Mouse (Mus musculus): ENCODE measurements around the gene Actn4.

Actn4 gene

DNA sequence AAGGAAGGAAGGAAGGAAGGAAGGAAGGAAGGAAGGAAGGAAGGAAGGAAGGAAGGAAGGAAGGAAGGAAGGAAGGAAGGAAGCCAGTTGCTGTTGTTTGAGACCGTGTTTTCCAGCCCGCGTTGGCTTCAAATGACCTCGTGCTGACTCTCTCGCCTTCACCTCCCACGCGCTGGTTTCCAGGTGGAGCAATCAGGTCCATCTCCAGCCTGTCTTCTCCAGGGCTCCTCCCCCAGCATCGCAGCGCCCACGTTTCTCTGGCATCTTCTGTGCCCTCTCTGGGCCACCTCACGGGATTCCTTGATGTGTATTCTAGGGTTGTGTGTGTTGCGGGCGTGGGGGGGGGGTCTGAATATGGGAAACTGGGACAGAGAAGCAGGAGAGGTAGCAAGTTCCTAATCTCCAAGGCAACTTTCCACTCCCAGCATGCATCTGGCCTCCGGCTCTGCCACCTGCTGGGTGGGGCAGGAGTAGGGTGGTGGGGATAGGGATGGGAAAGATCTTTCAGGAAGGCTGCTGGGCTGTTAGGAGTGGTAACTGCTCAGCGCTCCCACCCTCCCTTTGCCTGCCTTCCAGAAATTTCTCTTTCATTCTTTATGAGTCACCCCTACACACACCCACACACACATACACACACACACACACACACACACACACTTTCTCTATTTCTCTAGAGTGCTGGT is 99.2 kb downstream of the Actn4 start:
- DNase-seq (ENCODE audit: extremely low spot score, low read depth, low spot score), result no peak

DNA sequence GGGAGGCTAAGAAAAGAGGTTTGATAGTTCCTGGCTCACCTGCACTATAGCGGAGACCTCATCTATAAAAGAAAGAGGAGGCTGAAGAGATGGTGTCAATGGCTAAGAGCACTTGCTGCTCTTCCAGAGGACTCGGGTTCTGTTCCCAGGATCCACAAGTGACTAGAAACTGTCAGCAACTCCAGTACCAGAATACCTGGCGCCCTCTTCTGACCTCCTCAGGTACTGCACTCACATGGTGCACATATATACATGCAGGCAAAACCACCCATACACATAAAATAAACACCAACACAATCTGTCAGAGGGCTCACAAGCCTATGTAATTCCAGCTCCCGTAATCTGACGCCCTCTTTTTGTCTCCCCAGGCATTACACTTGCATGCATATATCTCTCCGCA is 101.2 kb downstream of the Actn4 start:
- DNase-seq (ENCODE audit: extremely low spot score, low read depth, low spot score), result no peak

DNA sequence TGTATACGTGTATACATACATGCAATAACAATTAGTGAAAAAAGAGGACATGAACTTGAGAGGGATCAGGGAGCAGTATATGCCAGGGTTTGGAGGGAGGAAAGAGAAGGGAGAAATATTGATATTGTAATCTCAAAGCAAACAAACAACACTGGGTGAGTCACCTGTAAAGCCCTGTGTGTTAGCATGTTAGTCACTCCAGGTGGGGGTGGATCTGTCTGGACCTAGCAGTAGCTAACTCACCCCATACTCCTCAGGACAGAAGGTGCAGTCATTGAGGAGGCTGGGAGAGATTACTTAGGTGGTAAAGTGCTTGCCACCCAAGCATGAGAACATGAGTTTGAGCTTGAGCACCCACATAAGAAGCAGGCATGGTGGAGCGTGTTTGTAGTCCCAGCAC is 102.2 kb downstream of the Actn4 start:
- DNase-seq (ENCODE audit: extremely low spot score, low read depth, low spot score), result no peak

DNA sequence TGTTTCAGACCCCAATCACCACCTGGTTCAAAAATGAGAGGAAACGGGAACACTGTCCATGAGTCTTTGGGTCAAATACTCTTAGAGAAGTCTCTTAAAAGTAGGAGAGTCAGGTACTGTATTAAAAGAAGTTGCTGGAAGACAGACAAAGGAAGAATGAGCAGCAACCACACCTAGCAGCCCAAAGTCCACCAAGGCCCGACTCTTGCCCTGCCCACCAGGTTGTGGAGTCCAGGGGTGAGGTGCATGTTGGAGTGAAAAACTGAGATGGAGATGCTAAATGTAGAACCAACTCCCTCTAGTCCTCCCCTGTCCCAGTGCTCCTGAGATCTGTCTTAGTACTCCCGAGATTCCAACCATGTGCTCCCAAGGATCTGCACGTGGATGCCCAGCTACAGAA is 111.5 kb downstream of the Actn4 start:
- DNase-seq (ENCODE audit: extremely low spot score, low read depth, low spot score), result no peak

DNA sequence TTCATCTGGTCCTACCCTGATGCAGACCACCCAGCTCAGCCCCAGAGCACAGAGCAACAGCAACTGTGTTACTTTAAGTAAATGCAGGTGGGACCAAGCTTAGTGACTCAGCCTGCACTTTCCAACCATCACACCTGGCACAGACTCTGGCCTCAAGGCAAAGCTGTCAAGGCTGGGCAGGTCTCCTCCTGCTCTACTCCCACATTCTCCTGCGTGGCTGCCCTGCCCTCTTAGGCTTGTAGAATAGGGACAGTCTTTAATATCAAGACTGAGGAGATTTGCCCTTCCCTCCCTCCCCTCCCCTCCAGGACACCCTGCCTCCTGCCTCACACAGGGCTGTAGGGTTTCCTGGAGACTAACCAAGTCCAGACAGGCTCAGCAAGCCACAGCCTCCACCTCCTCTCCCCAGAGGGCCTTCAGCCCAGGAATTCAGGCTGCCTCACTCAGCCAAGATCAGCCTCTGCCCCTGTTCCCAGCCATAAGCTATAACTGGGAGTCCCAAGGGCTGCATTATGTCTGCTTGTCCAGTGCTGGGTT is 112.4 kb downstream of the Actn4 start:
- DNase-seq (ENCODE audit: extremely low spot score, low read depth, low spot score), result no peak

DNA sequence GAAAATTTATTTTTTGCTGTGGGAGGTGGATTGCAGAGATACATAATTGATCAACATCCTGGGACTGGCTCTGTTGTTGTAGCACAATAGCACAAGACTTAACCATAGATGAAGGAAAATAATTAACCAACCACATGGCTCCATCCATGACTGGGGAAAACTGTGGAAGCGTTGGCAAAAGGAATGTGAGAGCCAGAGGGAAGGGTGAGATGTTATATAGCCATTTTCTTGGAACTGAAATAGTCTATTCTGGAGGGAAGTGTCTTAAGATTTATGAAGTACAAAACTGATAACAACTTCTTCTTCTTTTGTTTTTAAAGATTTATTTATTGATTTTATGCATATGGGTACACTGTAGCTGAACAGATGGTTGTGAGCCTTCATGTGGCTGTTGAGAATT is 114.9 kb downstream of the Actn4 start:
- DNase-seq (ENCODE audit: extremely low spot score, low read depth, low spot score), result no peak

Measured in hindlimb bud, embryonic 11.5 days (tissue).